Mouse (Mus musculus): ENCODE data around the gene Gucd1. TPM values are rescaled to one million over a fixed set of nuclear protein-coding genes. Genes with fewer than 3 reads are reported as not detected.

Gene Gucd1
- polyA plus RNA-seq, 1 experiment from 2014 or later = 48.7 TPM

GRCm38 (mm10) chr10:75558515-75558914 lies 40.7 kb upstream of the Gucd1 start:
- H3K27me3 ChIP-seq = peaks cover 70% of the 10 kb centered on the region
- ATAC-seq (ENCODE audit: low read depth) = no peak
- 23% methylated on average over 3 of the region's 3 CpGs for WGBS (ENCODE audit: insufficient replicate concordance)

GRCm38 (mm10) chr10:75556026-75556425 lies 38.3 kb upstream of the Gucd1 start:
- WGBS (ENCODE audit: insufficient replicate concordance) = 72% methylated on average over 9 of the region's 9 CpGs
- H3K9ac ChIP-seq = no peak overlapping the region
- no peak for ATAC-seq (ENCODE audit: low read depth)
- H3K4me1 ChIP-seq (replicated peaks) = peaks cover 19% of the 10 kb centered on the region
- H3K36me3 ChIP-seq = no peaks in the 10 kb centered on the region
- H3K4me3 ChIP-seq (replicated peaks) = no peak overlapping the region
- H3K27ac ChIP-seq = no peak overlapping the region
- H3K4me2 ChIP-seq = no peak overlapping the region
- H3K9me3 ChIP-seq (replicated peaks) = no peaks in the 10 kb centered on the region
- no peak for DNase-seq
- H3K27me3 ChIP-seq = peaks cover 46% of the 10 kb centered on the region

More at GRCm38 (mm10) chr10:75558515-75558914, 40.7 kb upstream of the Gucd1 start:
- no peak overlapping the region for H3K27ac ChIP-seq
- H3K9me3 ChIP-seq (replicated peaks) = no peaks in the 10 kb centered on the region
- no peaks in the 10 kb centered on the region for H3K36me3 ChIP-seq
- no peak overlapping the region for H3K4me3 ChIP-seq (replicated peaks)
- DNase-seq = no peak
- H3K4me2 ChIP-seq = no peak overlapping the region
- no peak overlapping the region for H3K9ac ChIP-seq
- H3K4me1 ChIP-seq (replicated peaks) = peaks cover 14% of the 10 kb centered on the region

GRCm38 (mm10) chr10:75555557-75555956 lies 37.8 kb upstream of the Gucd1 start:
- Histone ChIP-seq H3K4me2 (no peak overlapping the region), H3K27me3 (peaks cover 41% of the 10 kb centered on the region), H3K9ac (no peak overlapping the region), H3K36me3 (no peaks in the 10 kb centered on the region), H3K4me1 (replicated peaks) (peaks cover 21% of the 10 kb centered on the region), H3K27ac (no peak overlapping the region), H3K4me3 (replicated peaks) (no peak overlapping the region), H3K9me3 (replicated peaks) (no peaks in the 10 kb centered on the region)
- no peak for ATAC-seq (ENCODE audit: low read depth)
- WGBS (ENCODE audit: insufficient replicate concordance) = 66% methylated on average over 6 of the region's 6 CpGs
- DNase-seq = no peak

- Histone ChIP-seq H3K27ac (no peak overlapping the region), H3K4me3 (replicated peaks) (no peak overlapping the region), H3K36me3 (no peaks in the 10 kb centered on the region), H3K27me3 (peaks cover 27% of the 10 kb centered on the region), H3K4me2 (no peak overlapping the region), H3K4me1 (replicated peaks) (peaks cover 13% of the 10 kb centered on the region), H3K9ac (no peak overlapping the region), H3K9me3 (replicated peaks) (no peaks in the 10 kb centered on the region)
- DNase-seq = no peak
- WGBS (ENCODE audit: insufficient replicate concordance) = 64% methylated on average over 8 of the region's 8 CpGs
- ATAC-seq (ENCODE audit: low read depth) = no peak
Measured at GRCm38 (mm10) chr10:75554090-75554489, 36.3 kb upstream of the Gucd1 start.

GRCm38 (mm10) chr10:75552701-75553450 lies 35.1 kb upstream of the Gucd1 start:
- Histone ChIP-seq H3K4me3 (replicated peaks) (no peak overlapping the region), H3K27me3 (peaks cover 15% of the 10 kb centered on the region), H3K27ac (no peak overlapping the region), H3K4me2 (no peak overlapping the region), H3K4me1 (replicated peaks) (peaks cover 13% of the 10 kb centered on the region), H3K36me3 (no peaks in the 10 kb centered on the region), H3K9me3 (replicated peaks) (no peaks in the 10 kb centered on the region), H3K9ac (no peak overlapping the region)
- WGBS (ENCODE audit: insufficient replicate concordance) = 65% methylated on average over 13 of the region's 13 CpGs
- no peak for DNase-seq
- no peak for ATAC-seq (ENCODE audit: low read depth)

GRCm38 (mm10) chr10:75552106-75552505 lies 34.3 kb upstream of the Gucd1 start:
- peaks cover 13% of the 10 kb centered on the region for H3K4me1 ChIP-seq (replicated peaks)
- peaks cover 7% of the 10 kb centered on the region; the same call in 1 of the 2 replicates for H3K27me3 ChIP-seq
- ATAC-seq (ENCODE audit: low read depth) (no peak), DNase-seq (no peak)
- no peak overlapping the region for H3K9ac ChIP-seq
- H3K27ac ChIP-seq = no peak overlapping the region
- 54% methylated on average over 2 of the region's 2 CpGs for WGBS (ENCODE audit: insufficient replicate concordance)
- H3K9me3 ChIP-seq (replicated peaks) = no peaks in the 10 kb centered on the region
- no peak overlapping the region for H3K4me2 ChIP-seq
- H3K36me3 ChIP-seq = no peaks in the 10 kb centered on the region
- no peak overlapping the region for H3K4me3 ChIP-seq (replicated peaks)

- Histone ChIP-seq H3K27ac (no peak overlapping the region), H3K4me3 (replicated peaks) (no peak overlapping the region), H3K27me3 (no peaks in the 10 kb centered on the region), H3K4me2 (no peak overlapping the region; the same call in 1 of the 2 replicates), H3K9me3 (replicated peaks) (no peaks in the 10 kb centered on the region), H3K9ac (no peak overlapping the region), H3K4me1 (replicated peaks) (peaks cover 13% of the 10 kb centered on the region), H3K36me3 (no peaks in the 10 kb centered on the region)
- ATAC-seq (ENCODE audit: low read depth) = no peak
- no peak for DNase-seq
- WGBS (ENCODE audit: insufficient replicate concordance) = 25% methylated on average over 12 of the region's 12 CpGs
Measured at GRCm38 (mm10) chr10:75551175-75551574, 33.4 kb upstream of the Gucd1 start.

- 52% methylated on average over 7 of the region's 7 CpGs for WGBS (ENCODE audit: insufficient replicate concordance)
- no peak overlapping the region for H3K27ac ChIP-seq
- no peaks in the 10 kb centered on the region for H3K27me3 ChIP-seq
- ATAC-seq (ENCODE audit: low read depth) (no peak), DNase-seq (no peak)
- H3K4me1 ChIP-seq (replicated peaks) = peaks cover 13% of the 10 kb centered on the region
- H3K4me2 ChIP-seq = no peak overlapping the region
- no peaks in the 10 kb centered on the region for H3K9me3 ChIP-seq (replicated peaks)
- no peaks in the 10 kb centered on the region for H3K36me3 ChIP-seq
- no peak overlapping the region for H3K4me3 ChIP-seq (replicated peaks)
- H3K9ac ChIP-seq = no peak overlapping the region
Measured at GRCm38 (mm10) chr10:75549886-75550285, 32.1 kb upstream of the Gucd1 start.

GRCm38 (mm10) chr10:75548486-75548885 lies 30.7 kb upstream of the Gucd1 start:
- Histone ChIP-seq H3K4me1 (replicated peaks) (0 out of 2 replicates have a peak, but pooled peaks cover 7% of the 10 kb centered on the region), H3K36me3 (no peaks in the 10 kb centered on the region), H3K9me3 (replicated peaks) (no peaks in the 10 kb centered on the region), H3K9ac (no peak overlapping the region), H3K27ac (no peak overlapping the region), H3K4me3 (replicated peaks) (no peak overlapping the region), H3K4me2 (no peak overlapping the region), H3K27me3 (no peaks in the 10 kb centered on the region)
- no peak for DNase-seq
- ATAC-seq (ENCODE audit: low read depth) = no peak
- 63% methylated on average over 14 of the region's 14 CpGs for WGBS (ENCODE audit: insufficient replicate concordance)

- no peaks in the 10 kb centered on the region for H3K27me3 ChIP-seq
- no peak overlapping the region for H3K4me3 ChIP-seq (replicated peaks)
- no peaks in the 10 kb centered on the region for H3K36me3 ChIP-seq
- ATAC-seq (ENCODE audit: low read depth) (no peak), DNase-seq (no peak)
- H3K9ac ChIP-seq = no peak overlapping the region
- 68% methylated on average over 7 of the region's 7 CpGs for WGBS (ENCODE audit: insufficient replicate concordance)
- no peak overlapping the region for H3K4me2 ChIP-seq
- H3K27ac ChIP-seq = no peak overlapping the region
- no peaks in the 10 kb centered on the region for H3K9me3 ChIP-seq (replicated peaks)
- H3K4me1 ChIP-seq (replicated peaks) = 0 out of 2 replicates have a peak, but pooled peaks cover 7% of the 10 kb centered on the region
Measured at GRCm38 (mm10) chr10:75547901-75548300, 30.1 kb upstream of the Gucd1 start.

GRCm38 (mm10) chr10:75536123-75536522 lies 18.4 kb upstream of the Gucd1 start:
- no peak for DNase-seq
- ATAC-seq (ENCODE audit: low read depth) = no peak
- no peaks in the 10 kb centered on the region for H3K9me3 ChIP-seq (replicated peaks)
- H3K27ac ChIP-seq = no peak overlapping the region
- no peaks in the 10 kb centered on the region for H3K27me3 ChIP-seq
- peaks cover 54% of the 10 kb centered on the region for H3K36me3 ChIP-seq
- H3K4me3 ChIP-seq (replicated peaks) = no peak overlapping the region
- no peaks in the 10 kb centered on the region for H3K4me1 ChIP-seq (replicated peaks)
- no peak overlapping the region for H3K9ac ChIP-seq
- 78% methylated on average over 5 of the region's 5 CpGs for WGBS (ENCODE audit: insufficient replicate concordance)
- no peak overlapping the region for H3K4me2 ChIP-seq

GRCm38 (mm10) chr10:75535423-75535822 lies 17.7 kb upstream of the Gucd1 start:
- WGBS (ENCODE audit: insufficient replicate concordance) = 72% methylated on average over 2 of the region's 2 CpGs
- H3K4me1 ChIP-seq (replicated peaks) = no peaks in the 10 kb centered on the region
- H3K4me2 ChIP-seq = no peak overlapping the region
- ATAC-seq (ENCODE audit: low read depth) (no peak), DNase-seq (no peak)
- peaks cover 59% of the 10 kb centered on the region for H3K36me3 ChIP-seq
- H3K27ac ChIP-seq = no peak overlapping the region
- H3K9me3 ChIP-seq (replicated peaks) = no peaks in the 10 kb centered on the region
- H3K9ac ChIP-seq = no peak overlapping the region
- no peak overlapping the region for H3K4me3 ChIP-seq (replicated peaks)
- H3K27me3 ChIP-seq = no peaks in the 10 kb centered on the region
